Mouse (Mus musculus) MEL-GATA-1-ER (cell line): ENCODE data around the gene Ube2f.

Experiments
- DNase-seq: peaks from one replicate; pipeline ENCODE4 v3.0.0-alpha.2; 2012; ENCODE audit warnings: low read depth; ENCODE audit errors: extremely low read depth

Gene Ube2f

DNA sequence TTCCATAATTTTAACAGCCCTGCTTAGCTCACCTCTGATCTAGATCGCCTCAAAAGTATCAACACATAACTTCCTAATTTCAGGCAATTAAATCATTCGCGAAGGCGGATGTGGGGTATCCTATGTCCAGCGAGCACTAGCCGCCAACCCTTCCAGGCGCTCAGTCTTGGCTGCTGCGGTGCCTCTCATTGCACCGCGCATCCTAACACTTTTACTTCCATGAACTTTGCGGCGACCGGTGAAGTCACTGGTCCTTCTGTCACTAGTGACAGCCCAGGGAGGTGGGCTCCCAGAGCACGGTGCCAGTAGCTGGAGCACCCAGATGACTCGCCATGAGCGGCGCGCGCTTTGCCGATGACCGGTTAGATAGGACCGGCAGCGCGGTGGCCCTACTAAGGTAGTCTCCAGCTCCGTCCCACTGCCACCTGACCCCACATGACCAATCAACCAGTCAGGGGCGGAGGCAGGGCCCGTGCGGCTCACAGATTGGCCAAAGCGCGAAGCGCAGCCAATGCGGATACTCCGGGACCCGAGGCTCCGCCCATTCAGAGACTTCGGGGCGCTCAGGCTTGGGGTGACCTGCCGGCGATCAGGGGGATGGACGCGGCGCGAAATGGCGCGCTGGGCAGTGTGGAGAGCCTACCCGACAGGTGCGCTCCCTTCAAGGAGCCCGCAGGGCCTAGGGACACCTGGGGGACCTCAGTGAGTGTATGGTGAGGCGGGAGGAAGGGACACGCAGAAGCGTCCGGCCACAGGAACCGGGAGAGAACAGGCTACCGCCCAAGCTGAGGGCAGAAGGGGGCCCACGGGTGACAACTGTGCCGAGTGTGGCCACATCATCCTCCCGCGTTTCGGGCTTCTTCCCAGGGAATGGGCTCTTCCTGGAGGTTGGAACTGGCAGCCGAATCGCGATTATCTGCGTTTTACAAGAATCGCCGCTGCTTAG is 48.0 kb downstream of the Ube2f start, which contains the start of gene Scly:
Scly (plus strand) TSS at position 540 of the 946 bp plus-strand sequence.
- peak; percentile 90 for DNase-seq

DNA sequence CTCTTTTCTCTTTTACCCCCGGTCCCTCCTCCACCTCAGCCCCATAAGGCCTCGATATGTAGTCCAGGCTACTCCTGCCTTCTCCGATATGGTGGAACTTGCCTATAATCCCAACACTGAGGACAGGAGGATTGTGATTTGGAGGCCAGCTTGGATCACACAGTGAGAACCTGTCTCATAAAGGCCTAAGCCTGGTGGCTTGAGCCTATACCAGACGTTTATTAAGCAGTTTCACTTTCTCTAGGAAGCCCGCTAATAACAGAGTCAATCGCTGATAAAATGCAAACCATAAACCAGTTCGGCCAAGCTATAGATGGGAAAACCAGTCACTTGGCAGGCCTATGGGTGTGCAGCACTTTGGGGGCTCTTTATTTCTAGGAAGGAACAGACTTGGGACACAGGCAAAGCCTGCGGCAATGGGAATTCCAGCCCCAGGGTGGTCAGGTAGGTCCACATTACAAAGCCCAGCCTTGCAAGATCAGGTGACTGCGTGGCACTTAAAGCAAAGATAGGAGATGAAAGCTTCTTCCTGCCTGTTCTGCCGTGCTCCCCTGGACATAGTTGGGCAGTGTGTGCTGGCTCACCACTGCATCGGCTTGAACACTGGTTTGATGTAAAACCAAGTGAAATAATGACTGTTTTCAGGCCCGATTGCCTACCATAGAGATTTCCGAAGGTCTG is 49.1 kb downstream of the Ube2f start:
- peak; percentile 39 for DNase-seq

DNA sequence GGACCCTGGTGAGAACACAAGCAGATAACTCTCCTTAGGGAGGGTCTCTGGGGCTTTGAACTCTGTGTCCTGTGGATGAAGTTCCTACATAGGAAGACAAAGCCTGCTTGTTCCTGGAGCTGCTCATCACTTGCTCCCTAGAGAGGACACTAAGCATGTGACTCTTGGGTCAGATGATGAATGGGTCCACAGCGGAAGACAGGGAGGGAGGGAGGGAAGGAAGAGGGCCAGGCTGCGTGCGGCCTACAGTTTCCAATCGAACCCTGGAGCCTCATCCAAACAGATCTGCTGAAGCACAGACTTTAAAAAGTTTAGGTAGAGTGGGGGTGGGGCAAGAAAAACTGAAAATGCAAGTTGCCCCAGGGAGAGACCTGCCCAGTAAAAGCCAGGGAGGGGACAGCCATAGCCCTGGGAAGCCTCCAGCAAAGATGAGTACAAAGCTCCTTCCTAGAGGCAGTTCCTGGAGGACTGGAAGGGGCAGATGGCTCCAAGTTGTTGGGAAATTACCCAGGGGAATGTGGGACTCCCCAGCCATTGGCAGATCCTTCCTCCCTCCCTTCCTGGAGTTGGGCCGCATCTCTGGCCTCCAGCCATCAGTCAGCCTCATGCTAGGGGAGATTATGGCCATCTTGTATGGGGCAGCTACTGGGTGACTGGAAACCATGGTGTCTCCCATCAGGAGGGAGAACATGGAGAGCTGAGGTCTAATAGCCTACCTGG is 49.8 kb downstream of the Ube2f start:
- DNase-seq = no peak

DNA sequence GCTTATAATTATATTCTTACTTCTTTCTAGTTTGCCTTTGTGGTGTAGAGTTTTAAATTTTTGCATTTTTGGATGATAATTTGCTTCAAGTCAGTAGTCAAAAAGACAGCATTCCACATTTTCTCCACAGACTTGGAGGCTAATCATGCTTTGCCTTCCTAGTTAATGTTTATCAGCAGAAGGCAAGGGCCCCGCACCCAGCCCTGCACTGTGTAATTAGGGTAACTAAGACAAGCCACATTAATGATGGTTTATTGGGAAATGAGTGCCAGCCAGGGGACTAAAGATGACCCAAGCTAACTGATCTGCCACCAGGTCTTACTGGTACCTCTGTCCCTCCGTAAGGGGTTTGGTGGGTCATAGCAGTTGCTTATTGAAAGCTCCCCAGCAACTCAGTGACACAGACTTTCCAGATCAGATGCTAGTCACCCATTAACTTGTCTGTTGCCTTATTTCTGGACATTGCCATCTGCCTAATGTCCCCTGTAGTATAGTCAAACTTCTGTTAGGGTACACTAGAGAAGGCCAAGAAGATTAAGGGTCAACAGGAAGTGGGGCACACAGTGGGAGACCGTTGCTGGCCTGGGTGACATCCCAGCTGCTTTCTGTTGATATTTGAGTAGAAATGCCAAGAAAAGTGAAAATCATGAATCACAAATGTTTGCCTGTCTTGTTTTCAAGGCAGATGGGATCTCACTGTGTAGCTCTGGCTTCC is 51.3 kb downstream of the Ube2f start:
- DNase-seq = no peak

DNA sequence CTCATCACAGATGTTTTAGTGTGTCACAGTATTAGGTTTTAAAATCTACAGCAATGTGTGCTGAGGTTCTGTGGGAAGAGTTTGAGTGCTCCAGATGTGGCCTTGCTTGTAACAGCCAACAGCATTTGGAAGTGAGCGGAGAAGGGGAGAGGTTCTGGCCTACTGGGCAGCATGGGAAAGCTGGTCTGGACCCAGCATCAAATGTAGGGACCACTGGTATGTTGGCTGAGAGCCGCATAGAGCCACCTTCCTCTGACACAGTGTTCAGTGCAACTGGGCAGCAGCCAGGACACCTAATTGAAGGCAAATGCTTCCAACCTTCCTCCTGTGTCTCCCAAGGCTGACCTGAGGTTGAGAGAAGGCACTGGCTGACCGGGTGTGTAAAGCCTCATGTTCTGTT is 51.9 kb downstream of the Ube2f start:
- DNase-seq = no peak

DNA sequence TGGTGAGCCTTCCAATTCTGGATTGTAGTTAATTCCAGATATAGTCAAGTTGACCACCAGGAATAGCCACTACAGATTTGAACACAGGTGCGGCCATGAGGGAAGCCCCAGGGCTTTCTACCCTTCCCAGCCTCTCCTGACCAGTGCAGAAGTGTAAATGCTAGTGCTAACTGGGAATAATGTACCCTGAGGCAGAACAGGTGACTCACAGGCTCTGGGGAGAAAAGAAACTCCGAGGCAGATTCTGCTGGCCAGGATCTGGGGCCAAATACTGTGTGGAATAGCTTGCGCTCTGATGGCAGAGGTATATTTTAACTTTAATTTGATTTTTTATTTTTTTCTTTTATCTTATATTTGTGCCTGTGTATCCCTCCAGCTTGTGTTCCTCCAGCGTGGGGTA is 54.5 kb downstream of the Ube2f start:
- no peak for DNase-seq

DNA sequence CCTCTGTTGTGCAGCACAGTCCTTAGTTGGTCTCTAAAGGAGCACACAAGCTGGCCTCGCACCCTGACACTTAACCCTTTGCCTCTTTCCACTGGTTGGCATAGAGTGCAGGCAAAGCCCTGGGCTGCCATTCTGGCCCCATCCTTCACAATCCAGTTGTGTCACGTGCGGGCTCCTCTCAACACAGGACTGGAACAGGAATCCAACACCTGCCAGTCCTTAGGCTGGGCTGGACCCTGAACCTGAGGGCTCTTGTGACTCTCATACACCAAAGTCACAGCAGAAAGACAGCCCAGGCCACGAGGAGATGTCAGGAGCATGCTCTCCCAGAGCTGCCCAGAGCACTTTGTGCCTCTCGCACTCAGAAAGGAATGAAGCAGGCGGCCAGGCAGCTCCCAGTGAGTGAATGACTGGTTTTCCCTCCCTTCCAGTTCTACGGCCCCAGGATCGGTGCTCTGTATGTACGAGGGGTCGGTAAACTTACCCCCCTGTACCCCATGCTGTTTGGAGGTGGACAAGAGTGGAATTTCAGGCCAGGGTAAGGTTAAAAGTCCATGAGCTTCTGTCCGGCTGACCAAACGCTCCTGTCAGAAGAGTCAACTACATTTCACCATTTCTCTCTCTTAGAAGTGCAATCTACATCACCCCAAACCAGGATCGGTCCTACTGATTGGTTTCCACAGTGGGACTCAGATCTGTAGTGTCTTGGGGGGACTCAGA is 59.4 kb downstream of the Ube2f start:
- no peak for DNase-seq

DNA sequence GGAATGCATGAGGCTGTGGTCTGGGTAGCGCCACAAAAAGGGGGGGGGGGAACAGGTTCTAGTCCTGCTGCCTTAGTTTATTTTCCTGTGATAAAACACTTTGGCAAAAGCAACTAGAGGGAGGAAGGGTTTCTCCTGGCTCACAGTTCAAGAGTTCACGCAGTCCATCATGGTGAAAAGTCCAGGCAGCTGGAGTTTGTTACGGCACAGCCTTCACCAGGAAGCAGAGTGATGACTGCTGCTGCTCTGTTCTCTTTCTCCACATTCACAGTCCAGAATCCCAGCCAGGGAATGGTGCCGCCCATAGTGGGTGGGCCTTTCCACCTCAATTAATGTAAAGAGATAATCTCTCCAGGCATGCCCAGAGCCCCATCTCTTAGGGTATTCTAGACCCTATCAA is 62.2 kb downstream of the Ube2f start:
- DNase-seq = no peak

DNA sequence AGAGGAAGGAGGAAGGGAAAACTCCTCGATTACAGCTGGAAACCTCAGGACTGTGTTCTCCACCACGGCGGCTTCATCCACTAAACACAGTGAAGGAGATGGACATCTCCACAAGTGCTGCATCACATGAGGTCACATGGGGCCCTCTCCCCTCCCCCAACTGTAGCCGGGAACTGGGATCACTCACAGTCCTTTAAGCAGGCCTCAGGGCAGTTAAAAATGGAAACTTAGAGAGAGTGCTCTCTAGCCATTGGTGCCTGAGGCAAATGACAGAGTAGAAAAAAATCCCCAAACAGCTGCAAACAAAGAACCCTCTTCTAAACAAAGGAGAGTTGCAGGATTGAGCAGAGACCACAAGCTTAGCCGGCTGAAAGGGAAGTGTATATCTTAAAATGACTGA is 63.1 kb downstream of the Ube2f start:
- no peak for DNase-seq

DNA sequence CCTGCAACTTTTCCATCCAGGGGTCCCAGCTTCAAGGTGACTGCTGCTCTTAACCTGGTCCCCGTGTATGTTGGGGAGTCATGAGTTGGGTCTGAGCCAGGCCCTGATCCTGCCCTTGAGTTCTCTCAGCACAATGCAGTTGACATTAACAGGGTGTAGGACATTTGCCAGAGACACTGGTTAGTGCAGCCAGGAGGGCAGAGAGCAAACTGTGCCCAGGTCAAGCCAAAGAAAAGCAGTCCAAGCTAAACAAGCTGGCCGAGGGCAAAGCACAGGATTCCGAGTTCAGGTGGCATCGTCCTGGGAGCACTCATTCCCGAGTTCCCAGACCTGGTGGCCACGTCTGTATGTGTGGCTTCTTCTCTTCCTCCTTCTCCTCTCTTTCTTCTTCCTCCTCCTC is 67.6 kb downstream of the Ube2f start:
- no peak for DNase-seq

DNA sequence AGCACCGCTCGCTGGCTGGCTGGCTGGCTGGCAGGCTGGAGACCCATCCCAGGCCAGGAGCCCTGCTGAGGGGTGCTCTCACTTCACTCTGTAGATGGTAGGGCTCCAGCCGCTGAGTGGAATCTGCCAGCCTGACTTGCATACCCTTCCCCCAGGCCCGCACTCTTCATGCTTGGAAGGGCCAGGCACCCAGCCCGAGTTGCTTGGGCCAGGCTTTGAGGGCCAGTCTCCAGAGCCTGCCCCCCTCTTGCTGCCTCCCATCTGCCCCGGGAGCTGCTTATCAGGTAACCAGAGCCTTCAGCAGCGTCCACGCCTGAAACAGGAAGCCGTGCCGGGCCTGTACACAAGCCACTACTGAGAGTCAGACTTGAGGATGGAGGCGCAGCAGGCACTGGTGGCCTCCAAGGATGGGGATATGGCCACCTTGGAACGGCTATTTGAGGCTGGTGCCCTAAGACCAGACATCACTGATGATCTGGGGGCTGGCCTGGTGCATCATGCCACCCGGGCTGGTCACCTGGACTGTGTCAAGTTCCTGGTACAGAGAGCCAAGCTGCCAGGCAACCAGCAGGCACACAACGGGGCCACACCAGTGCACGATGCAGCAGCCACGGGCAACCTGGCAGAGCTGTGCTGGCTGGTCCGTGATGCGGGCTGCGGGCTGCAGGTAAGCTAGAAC is 71.8 kb downstream of the Ube2f start, which contains the start of gene Espnl:
Espnl (plus strand) TSS at position 316 of the 679 bp plus-strand sequence.
- peak; percentile 68 for DNase-seq

DNA sequence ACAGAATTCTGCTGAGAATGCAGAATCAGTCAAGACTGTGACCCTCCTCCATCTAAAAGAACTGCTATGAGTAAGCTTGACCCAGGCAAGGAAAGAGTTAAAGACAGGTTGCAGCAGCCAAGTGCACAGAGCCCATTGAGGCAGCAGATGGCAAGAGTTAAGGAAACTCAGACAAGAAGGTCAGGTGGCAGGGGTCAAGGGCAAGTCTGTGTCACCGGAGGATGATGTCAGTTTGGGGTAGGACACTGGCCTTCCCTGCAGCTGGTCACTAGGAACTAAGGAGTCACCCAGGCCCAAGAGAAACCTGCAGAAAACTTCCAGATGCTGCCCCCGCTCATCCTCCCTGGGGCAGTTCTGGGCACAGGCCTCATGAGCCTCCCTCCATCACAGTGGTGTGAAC is 74.5 kb downstream of the Ube2f start:
- no peak for DNase-seq

DNA sequence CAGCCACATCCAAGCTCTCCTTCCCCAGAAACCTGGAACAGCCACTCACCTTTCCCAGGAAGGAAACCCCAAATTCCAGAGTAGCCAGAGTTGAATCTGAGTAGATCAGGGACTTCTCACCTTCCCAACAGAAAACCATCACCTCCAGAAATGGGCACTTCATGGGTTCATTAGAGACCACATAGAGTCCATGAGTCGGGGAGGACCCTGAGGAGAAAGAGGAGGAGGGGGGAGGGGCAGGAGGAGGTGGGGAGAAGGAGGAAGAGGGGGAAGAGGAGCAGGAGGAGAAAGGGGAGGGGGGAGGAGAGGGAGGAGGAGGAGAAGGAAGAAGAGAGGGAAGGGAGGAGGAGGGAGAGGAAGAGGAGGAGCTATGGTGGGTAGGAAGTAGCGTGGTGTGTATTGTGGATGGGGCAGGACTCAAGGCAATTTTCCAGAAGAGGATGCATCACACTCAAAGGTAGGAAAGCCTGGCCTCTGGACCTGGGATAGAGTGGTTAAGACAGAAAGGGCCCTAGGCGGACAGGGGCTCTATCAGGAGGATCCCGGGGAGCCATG is 75.5 kb downstream of the Ube2f start:
- DNase-seq = peak; percentile 35

DNA sequence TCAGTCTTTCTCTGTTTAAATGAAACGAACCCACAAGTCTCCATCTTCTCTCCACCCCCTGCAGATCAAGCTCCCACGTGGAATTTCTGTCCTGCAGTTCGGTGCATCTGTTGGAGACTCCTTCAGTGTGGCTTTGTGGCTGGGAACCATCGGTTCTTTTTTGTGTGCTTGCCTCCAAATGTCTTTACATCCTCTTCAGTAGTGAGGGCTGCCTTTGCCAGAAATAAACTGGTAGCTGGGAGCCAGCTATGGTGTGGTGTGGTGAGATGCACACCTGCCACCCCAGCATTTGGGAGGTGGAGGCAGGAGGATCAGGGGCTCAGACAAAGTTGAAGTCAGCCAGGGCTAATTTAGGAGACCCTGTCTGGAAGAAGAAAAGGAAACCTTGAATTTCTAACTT is 82.0 kb downstream of the Ube2f start:
- DNase-seq = no peak

DNA sequence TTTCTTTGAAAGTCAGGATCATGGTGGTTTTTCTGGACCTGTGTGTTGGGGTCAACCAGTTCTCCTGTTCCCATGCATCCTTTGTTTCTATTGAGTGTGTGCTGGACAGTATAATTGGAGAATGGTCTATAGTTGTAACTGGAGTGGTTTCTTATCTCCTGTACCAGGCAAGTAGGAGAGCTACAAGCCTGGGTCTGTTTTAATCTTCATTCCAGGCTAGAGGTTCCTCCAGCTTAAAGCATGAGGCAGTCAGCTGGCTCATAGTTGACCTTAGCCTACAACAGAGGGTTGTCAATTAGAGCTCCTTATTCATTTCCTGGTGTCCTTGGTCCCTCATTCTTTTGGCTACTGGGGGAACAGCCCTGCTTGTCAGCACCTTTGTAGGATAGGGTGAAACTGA is 83.5 kb downstream of the Ube2f start:
- peak; percentile 42 for DNase-seq

DNA sequence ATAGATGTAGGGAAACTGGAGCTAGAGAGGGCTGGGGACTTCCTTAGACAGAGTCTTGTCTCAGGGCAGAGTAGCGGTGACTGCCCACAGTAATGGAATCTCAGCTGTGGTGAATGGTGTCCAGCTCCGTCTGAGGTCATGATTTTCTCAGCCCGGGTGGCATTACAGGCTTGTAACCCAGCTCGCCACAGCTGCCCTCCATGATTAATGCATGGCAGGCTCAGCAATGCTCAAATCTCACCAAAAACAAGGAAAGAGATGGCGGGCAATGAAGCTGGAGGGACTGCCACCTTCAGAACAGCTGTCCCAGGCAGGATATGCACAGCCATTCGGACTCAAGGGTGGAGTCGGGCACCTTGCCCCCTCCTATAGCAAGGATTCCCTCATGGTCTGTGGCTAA is 87.3 kb downstream of the Ube2f start:
- DNase-seq = no peak
